Mouse (Mus musculus) forelimb bud, embryonic 11.5 days (tissue): ENCODE results near the gene Gigyf1.

Experiments used
- DNase-seq: peaks from one replicate; pipeline ENCODE4 v3.0.0-alpha.2; 2012; ENCODE audit warnings: low read depth, low spot score

Gigyf1 gene

DNA sequence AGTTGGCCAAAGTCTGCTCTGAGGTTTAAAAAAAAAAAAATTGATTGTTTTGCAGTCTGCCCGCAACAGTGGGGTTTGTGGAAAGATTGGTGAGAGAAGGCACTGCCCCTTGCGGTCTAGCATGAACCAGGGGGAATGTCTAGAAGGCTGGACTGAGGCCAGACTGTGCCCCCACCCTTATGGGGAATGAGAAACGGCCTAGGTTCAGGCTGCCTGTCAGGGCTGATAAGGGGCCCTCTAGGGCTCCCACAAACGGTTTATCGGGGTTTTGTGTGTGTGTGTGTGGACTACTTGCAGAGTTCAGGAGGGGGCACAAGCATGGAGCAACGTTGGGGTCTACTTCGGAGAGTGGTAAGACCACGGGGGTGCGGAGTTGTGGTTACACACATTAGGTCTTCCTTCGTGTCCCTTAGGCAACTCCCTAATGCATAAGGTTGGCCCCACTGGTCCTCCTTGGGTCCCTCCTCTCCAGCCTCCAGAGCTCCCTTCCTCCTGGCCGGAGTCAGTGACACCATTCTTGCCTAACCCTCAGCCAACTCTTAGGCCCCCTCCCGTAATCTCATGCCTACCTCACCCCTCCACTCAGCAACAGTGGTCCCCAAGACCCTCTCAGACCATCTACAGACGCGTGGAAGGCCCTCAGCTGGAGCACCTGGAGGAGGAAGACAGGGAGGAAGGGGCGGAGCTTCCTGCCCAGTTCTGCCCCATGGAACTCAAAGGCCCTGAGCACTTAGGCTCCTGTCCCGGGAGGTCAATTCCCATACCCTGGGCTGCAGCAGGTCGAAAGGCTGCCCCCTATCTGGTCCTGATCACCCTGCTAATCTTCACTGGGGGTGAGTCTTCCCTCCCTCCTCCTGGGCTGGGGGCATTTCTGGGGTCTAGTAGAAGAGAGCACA lies 52.6 kb downstream of the Gigyf1 start:
- DNase-seq = no peak

DNA sequence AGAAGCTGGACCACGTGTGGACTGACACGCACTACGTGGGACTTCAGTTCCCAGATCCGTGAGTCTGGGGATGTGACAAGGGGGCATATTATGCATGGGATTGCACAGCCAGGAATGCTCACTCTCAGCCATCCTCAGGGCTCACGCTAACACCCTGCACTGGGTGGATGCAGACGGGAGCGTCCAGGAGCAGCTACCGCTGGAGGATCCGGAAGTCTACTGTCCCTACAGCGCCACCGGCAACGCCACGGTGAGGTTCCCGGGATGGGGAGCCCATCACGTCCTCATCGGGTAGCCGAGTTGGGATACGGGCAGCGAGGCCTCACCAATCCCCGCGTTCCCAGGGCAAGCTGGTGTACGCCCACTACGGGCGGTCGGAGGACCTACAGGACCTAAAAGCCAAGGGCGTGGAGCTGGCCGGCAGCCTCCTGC lies 56.1 kb downstream of the Gigyf1 start:
- DNase-seq = no peak
